Mouse (Mus musculus) G1E (cell line): ENCODE measurements around the gene Pitpnm1. TPM values are rescaled to one million over a fixed set of nuclear protein-coding genes. Genes with fewer than 3 reads are reported as not detected.

Experiments used
- ATAC-seq: 2 replicates; pipeline ENCODE4 v1.8.0; 2016; ENCODE audit warnings: mild to moderate bottlenecking; ENCODE audit not compliant: insufficient number of reproducible peaks, poor library complexity, low FRiP score, severe bottlenecking; ENCODE audit errors: extremely low read depth
- DNase-seq: peaks from one replicate; pipeline ENCODE4 v3.0.0; 2012; ENCODE audit warnings: low spot score
- H3K27me3 ChIP-seq: 2 replicates; pipeline ENCODE4 v1.6.1; 2012; ENCODE audit warnings: mild to moderate bottlenecking, low read length, inconsistent platforms; ENCODE audit not compliant: insufficient read depth
- H3K36me3 ChIP-seq: replicated peaks from 2 replicates; pipeline ENCODE3; 2012; ENCODE audit warnings: mild to moderate bottlenecking, inconsistent platforms
- H3K4me1 ChIP-seq: 2 replicates; pipeline ENCODE4 v1.6.1; 2012; ENCODE audit warnings: low read depth, low read length, inconsistent platforms, mixed read lengths; ENCODE audit not compliant: insufficient read depth
- H3K4me3 ChIP-seq: 2 replicates; pipeline ENCODE4 v1.5.1; 2012; ENCODE audit warnings: low read depth, mild to moderate bottlenecking, inconsistent platforms, low read length, moderate library complexity, mixed read lengths
- H3K9me3 ChIP-seq: replicated peaks from 2 replicates; pipeline ENCODE4 v1.6.1; 2012; ENCODE audit warnings: inconsistent platforms
- CTCF ChIP-seq: IDR thresholded peaks from 2 replicates; pipeline ENCODE4 v1.5.1; 2012; ENCODE audit warnings: low read depth, low read length, inconsistent platforms, mixed read lengths
- GATA1 ChIP-seq: IDR thresholded peaks from 2 replicates; pipeline ENCODE4 v1.6.1; 2012; ENCODE audit warnings: borderline replicate concordance, low read length, inconsistent platforms, mixed read lengths
- GATA2 ChIP-seq: IDR thresholded peaks from 2 replicates; pipeline ENCODE4 v1.6.1; 2012; ENCODE audit warnings: low read depth, low read length, inconsistent platforms, borderline replicate concordance
- POLR2AphosphoS5 ChIP-seq: IDR thresholded peaks from 2 replicates; pipeline ENCODE4 v1.6.1; 2012; ENCODE audit warnings: low read depth, low read length, inconsistent platforms; ENCODE audit not compliant: insufficient replicate concordance
- TAL1 ChIP-seq: conservative IDR thresholded peaks from 2 replicates; pipeline ENCODE4 v1.6.1; 2012; ENCODE audit warnings: low read depth, low read length, inconsistent platforms, mixed read lengths
- polyA plus RNA-seq: library from polyadenylated mRNA; stranded (reverse); fragments of >175 nt; gene quantifications from 2 replicates; pipeline ENCODE4 v1.2.3, GENCODE M21; 2012
- total RNA-seq, 2 experiments: library from RNA; stranded (forward) in 1 of 2; stranded (reverse) in 1 of 2; fragments of 200-1000 nt in 1 of 2; fragments of >200 nt in 1 of 2; fragmentation: Nextera tagmentation in 1 of 2; gene quantifications; 2 replicates each; pipeline ENCODE4 v1.2.3; 2014 to 2017

Pitpnm1 gene
- total and polyA plus RNA-seq, 3 experiments = 12.9 to 61.2 (median 22.2) TPM

GRCm38 (mm10) chr19:4152445-4153231 is 52.8 kb downstream of the Pitpnm1 start:
- Histone ChIP-seq H3K4me1 (peaks cover 74% of the 10 kb centered on the region), H3K36me3 (peaks cover 86% of the 10 kb centered on the region), H3K9me3 (no peaks in the 10 kb centered on the region), H3K4me3 (no peak overlapping the region), H3K27me3 (no peaks in the 10 kb centered on the region)
- no peak for DNase-seq
- TF ChIP-seq TAL1 = no peak
- no peak for TF ChIP-seq GATA1
- no peak for TF ChIP-seq POLR2AphosphoS5
- TF ChIP-seq GATA2 = no peak
- TF ChIP-seq CTCF = no peak
- ATAC-seq = no peak

DNA sequence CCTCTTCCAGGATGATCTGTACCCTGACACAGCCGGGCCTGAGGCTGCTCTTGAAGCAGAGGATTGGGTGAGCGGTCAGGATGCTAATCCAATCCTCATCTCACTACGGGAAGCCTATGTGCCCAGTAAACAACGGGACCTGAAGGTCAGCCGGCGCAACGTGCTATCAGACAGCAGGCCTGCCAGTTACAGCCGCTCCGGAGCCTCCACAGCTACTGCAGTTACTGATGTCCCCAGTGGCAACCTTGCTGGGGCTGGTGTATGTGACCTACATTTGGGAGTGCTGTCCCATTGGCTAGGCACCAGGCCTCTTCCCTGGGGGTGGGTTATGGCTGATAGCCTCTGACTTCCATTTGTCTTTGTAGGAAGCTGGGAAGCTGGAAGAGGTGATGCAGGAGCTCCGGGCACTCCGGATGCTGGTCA is 53.4 kb downstream of the Pitpnm1 start, which contains the start of gene Ptprcap:
Gene Ptprcap (plus strand): TSS at position 373 of the 423 bp plus-strand sequence.
- ATAC-seq = no peak
- Histone ChIP-seq H3K4me3 (no peak within 1 kb of the TSS), H3K27me3 (no peaks in the 10 kb centered on the region), H3K9me3 (no peaks in the 10 kb centered on the region), H3K36me3 (peaks cover 92% of the 10 kb centered on the region), H3K4me1 (peaks cover 68% of the 10 kb centered on the region)
- DNase-seq = no peak
- TF ChIP-seq GATA2 (no peak), CTCF (no peak), POLR2AphosphoS5 (no peak), GATA1 (no peak), TAL1 (no peak)

DNA sequence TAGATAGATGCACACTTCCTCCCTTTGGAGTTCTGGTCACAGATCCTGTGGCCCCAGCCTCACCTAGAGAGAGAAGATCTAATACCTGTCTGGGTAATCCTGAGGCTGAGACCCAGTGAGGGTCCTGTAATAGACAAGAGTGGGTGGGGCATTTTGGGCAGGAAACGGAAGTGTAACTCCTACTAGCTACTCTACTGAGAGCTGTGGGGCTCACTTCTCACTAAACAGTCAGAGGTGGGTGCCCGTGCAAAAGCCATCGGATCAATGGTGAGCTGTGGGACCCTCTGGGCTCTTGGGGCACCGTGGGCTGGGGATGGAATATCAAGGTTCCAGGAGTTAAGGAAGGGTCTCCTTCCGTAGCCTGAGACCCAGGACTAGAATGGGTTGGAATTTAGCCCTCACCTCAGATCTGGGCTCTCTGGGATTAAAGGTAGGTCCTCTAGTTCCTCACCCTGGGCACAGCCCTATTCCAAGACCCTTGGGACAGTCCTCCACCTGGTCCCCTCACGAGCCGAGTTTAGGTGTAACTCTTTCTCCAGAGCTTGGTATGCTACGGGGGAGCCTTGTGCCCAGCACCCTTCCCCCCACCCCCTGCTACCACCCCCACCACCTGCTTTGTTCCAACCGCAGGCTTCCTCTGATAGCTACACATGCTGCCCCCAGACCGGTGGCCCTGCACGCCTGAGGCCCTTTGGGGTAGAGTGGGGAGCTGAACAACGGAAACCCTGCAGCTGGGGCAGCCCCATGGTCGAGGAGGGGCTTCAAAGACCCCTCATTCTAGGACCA is 54.8 kb downstream of the Pitpnm1 start:
- H3K27me3 ChIP-seq = no peaks in the 10 kb centered on the region
- H3K4me3 ChIP-seq = peak overlapping the region; percentile 38; the same call in 1 of the 2 replicates
- peaks cover 100% of the 10 kb centered on the region for H3K36me3 ChIP-seq
- no peak for TF ChIP-seq POLR2AphosphoS5
- no peak for TF ChIP-seq GATA1
- TF ChIP-seq GATA2 = no peak
- TF ChIP-seq TAL1 = no peak
- TF ChIP-seq CTCF = no peak
- H3K9me3 ChIP-seq = no peaks in the 10 kb centered on the region
- DNase-seq = peak; percentile 40
- peaks cover 58% of the 10 kb centered on the region for H3K4me1 ChIP-seq
- peak; percentile 19; the same call in 1 of the 2 replicates for ATAC-seq

DNA sequence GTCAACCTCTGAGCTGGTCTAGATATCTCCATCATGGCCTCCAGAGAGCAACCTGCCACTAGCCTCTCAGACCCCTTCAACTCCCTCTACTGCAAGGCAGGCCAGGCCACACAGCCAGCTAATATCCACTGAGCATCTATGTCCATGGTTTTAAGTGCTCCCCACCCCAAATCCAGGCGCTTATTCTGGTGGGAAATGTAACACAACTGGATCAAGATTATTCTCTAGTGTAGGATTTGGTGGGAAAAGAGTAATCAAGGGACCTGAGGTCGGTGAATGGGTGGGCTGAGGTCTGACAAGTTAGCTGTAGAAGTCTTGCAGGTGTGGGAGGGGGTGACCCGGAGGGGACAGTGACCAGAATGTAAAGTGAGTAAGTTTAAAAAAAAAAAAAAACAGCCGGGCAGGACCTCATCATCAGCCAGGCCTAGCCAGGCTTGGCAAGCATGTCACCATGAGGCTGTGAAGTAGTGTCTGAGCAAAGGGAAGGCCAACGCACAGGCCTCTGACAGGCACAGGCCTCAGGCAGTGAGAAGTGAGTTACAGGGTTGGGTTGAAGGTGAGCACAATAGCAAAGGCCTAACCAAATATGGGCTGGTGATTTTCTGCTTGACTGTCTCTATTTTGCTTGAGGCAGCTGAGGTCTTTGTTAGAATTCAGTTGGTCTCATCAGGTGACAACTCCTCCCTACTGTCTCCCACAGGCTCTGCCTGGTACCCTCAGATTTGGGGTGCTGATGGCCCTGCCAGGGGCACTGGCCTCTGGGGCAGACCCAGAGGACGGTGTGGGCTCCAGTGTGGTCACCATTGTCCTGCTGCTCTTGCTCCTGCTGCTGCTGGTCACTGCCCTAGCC is 55.6 kb downstream of the Pitpnm1 start:
- TF ChIP-seq POLR2AphosphoS5 (no peak; the same call in 1 of the 2 replicates), CTCF (no peak), GATA2 (no peak), TAL1 (no peak), GATA1 (no peak)
- no peaks in the 10 kb centered on the region for H3K9me3 ChIP-seq
- no peak for ATAC-seq
- H3K27me3 ChIP-seq = no peaks in the 10 kb centered on the region
- peaks cover 98% of the 10 kb centered on the region for H3K36me3 ChIP-seq
- H3K4me1 ChIP-seq = peaks cover 50% of the 10 kb centered on the region
- DNase-seq = no peak
- peak overlapping the region; percentile 38; the same call in 1 of the 2 replicates for H3K4me3 ChIP-seq

- DNase-seq (no peak), ATAC-seq (no peak)
- Histone ChIP-seq H3K9me3 (no peaks in the 10 kb centered on the region), H3K27me3 (no peaks in the 10 kb centered on the region), H3K4me3 (peak overlapping the region; percentile 34; the same call in 1 of the 2 replicates), H3K4me1 (peaks cover 48% of the 10 kb centered on the region), H3K36me3 (peaks cover 98% of the 10 kb centered on the region)
- TF ChIP-seq POLR2AphosphoS5 (no peak), GATA2 (no peak), CTCF (no peak), TAL1 (no peak), GATA1 (no peak)
These were observed 56.3 kb downstream of the Pitpnm1 start for GRCm38 (mm10) chr19:4156073-4156579.
